Mouse (Mus musculus): ENCODE data around the gene Snrnp25. TPM values are rescaled to one million over a fixed set of nuclear protein-coding genes. Genes with fewer than 3 reads are reported as not detected.

The Snrnp25 gene
- total and polyA plus RNA-seq, 3 experiments = 130 to 158 TPM; not detected in 1

- Histone ChIP-seq H3K27me3 (ENCODE audit: control insufficient read depth in 1 of 2, insufficient read depth in 2 of 2, low read length in 2 of 2) (no peaks in the 10 kb centered on the region), H3K9ac (ENCODE audit: control insufficient read depth, low read depth, low read length, poor library complexity, severe bottlenecking) (no peak overlapping the region), H3K4me3 (ENCODE audit: control insufficient read depth in 1 of 2, insufficient read depth in 1 of 2, low read depth in 2 of 2, low read length in 2 of 2) (no peak overlapping the region), H3K27ac (ENCODE audit: control insufficient read depth, low read depth, low read length) (no peak overlapping the region), H3K9me3 (replicated peaks; ENCODE audit: insufficient read depth, low read length) (no peaks in the 10 kb centered on the region), H3K4me1 (ENCODE audit: control insufficient read depth in 1 of 2, insufficient read depth in 2 of 2, low read length in 2 of 2) (peaks cover 27 to 44% of the 10 kb centered on the region in 2 experiments), H3K36me3 (ENCODE audit: control insufficient read depth in 1 of 2, insufficient read depth in 2 of 2, low read length in 2 of 2) (peaks cover 0 to 40% of the 10 kb centered on the region in 2 experiments; a peak in 2 of 4 replicates), H3K79me2 (ENCODE audit: control insufficient read depth, insufficient read depth, low read length, poor library complexity) (no peaks in the 10 kb centered on the region)
- TF ChIP-seq UBTF (IDR thresholded peaks at IDR 0.05; ENCODE audit: borderline replicate concordance, insufficient read depth, low read depth, low read length) (no peak), KAT2A (conservative IDR thresholded peaks at IDR 0.05; ENCODE audit: low read depth, low read length) (no peak)
- DNase-seq (ENCODE audit: low read depth, low spot score) = no peak
These were observed 38.8 kb downstream of the Snrnp25 start for GRCm38 (mm10) chr11:32244064-32244463.

GRCm38 (mm10) chr11:32244617-32245016, 39.4 kb downstream of the Snrnp25 start:
- peak overlapping the region; percentile 40 for H3K9ac ChIP-seq (ENCODE audit: control insufficient read depth, low read depth, low read length, poor library complexity, severe bottlenecking)
- no peak for TF ChIP-seq TAL1 (IDR thresholded peaks at IDR 0.05; ENCODE audit: low read length)
- TF ChIP-seq UBTF (IDR thresholded peaks at IDR 0.05; ENCODE audit: borderline replicate concordance, insufficient read depth, low read depth, low read length) = no peak
- no peak for TF ChIP-seq ZNF384 (IDR thresholded peaks at IDR 0.05; ENCODE audit: low read depth, low read length)
- no peak for TF ChIP-seq ELF1 (IDR thresholded peaks at IDR 0.05; ENCODE audit: low read depth, low read length)
- no peak for TF ChIP-seq CTCF (IDR thresholded peaks at IDR 0.05 in 2 of 3, conservative IDR thresholded peaks at IDR 0.05 in 1 of 3; ENCODE audit: control insufficient read depth in 1 of 3, insufficient read depth in 1 of 3, low read depth in 2 of 3, low read length in 3 of 3, poor library complexity in 1 of 3, severe bottlenecking in 1 of 3)
- TF ChIP-seq MYC (IDR thresholded peaks at IDR 0.05; ENCODE audit: low read depth, low read length) = 0 out of 2 replicates have a peak, but pooled peaks have one; percentile 49
- no peak for TF ChIP-seq RAD21 (IDR thresholded peaks at IDR 0.05; ENCODE audit: low read depth, low read length)
- TF ChIP-seq EP300 (IDR thresholded peaks at IDR 0.05; ENCODE audit: low read depth in 1 of 2, low read length in 2 of 2) = peak in 1 of 2 experiments; percentile 10; a peak in 1 of 4 replicates
- 0 out of 2 replicates have a peak, but pooled peaks have one; percentile 14 for TF ChIP-seq TCF12 (IDR thresholded peaks at IDR 0.05; ENCODE audit: low read depth, low read length)
- TF ChIP-seq MAX (IDR thresholded peaks at IDR 0.05; ENCODE audit: low read length) = peak; percentile 45; the same call in 1 of the 2 replicates
- no peak for DNase-seq (ENCODE audit: low read depth, low spot score)
- no peaks in the 10 kb centered on the region for H3K9me3 ChIP-seq (replicated peaks; ENCODE audit: insufficient read depth, low read length)
- H3K27ac ChIP-seq (ENCODE audit: control insufficient read depth, low read depth, low read length) = peak overlapping the region; percentile 92
- H3K4me1 ChIP-seq (ENCODE audit: control insufficient read depth in 1 of 2, insufficient read depth in 2 of 2, low read length in 2 of 2) = peaks cover 27 to 47% of the 10 kb centered on the region in 2 experiments
- H3K79me2 ChIP-seq (ENCODE audit: control insufficient read depth, insufficient read depth, low read length, poor library complexity) = no peaks in the 10 kb centered on the region
- no peaks in the 10 kb centered on the region for H3K27me3 ChIP-seq (ENCODE audit: control insufficient read depth in 1 of 2, insufficient read depth in 2 of 2, low read length in 2 of 2)
- H3K36me3 ChIP-seq (ENCODE audit: control insufficient read depth in 1 of 2, insufficient read depth in 2 of 2, low read length in 2 of 2) = peaks cover 0 to 45% of the 10 kb centered on the region in 2 experiments; a peak in 2 of 4 replicates
- no peak overlapping the region for H3K4me3 ChIP-seq (ENCODE audit: control insufficient read depth in 1 of 2, insufficient read depth in 1 of 2, low read depth in 2 of 2, low read length in 2 of 2)

- 0 out of 4 replicates have a peak overlapping the region, but pooled peaks of 1 of the 2 experiments have one; percentile 2 for H3K4me3 ChIP-seq (ENCODE audit: control insufficient read depth in 1 of 2, insufficient read depth in 1 of 2, low read depth in 2 of 2, low read length in 2 of 2)
- DNase-seq (ENCODE audit: low read depth, low spot score) = peak; percentile 95
- peak overlapping the region; percentile 92 for H3K27ac ChIP-seq (ENCODE audit: control insufficient read depth, low read depth, low read length)
- H3K79me2 ChIP-seq (ENCODE audit: control insufficient read depth, insufficient read depth, low read length, poor library complexity) = no peaks in the 10 kb centered on the region
- peak overlapping the region; percentile 40 for H3K9ac ChIP-seq (ENCODE audit: control insufficient read depth, low read depth, low read length, poor library complexity, severe bottlenecking)
- no peaks in the 10 kb centered on the region for H3K27me3 ChIP-seq (ENCODE audit: control insufficient read depth in 1 of 2, insufficient read depth in 2 of 2, low read length in 2 of 2)
- peaks cover 32 to 57% of the 10 kb centered on the region in 2 experiments for H3K4me1 ChIP-seq (ENCODE audit: control insufficient read depth in 1 of 2, insufficient read depth in 2 of 2, low read length in 2 of 2)
- no peaks in the 10 kb centered on the region for H3K9me3 ChIP-seq (replicated peaks; ENCODE audit: insufficient read depth, low read length)
- peaks cover 0 to 55% of the 10 kb centered on the region in 2 experiments; a peak in 2 of 4 replicates for H3K36me3 ChIP-seq (ENCODE audit: control insufficient read depth in 1 of 2, insufficient read depth in 2 of 2, low read length in 2 of 2)
- no peak for TF ChIP-seq TBP (IDR thresholded peaks at IDR 0.05; ENCODE audit: low read depth, low read length)
- peak; percentile 42 for TF ChIP-seq MXI1 (IDR thresholded peaks at IDR 0.05; ENCODE audit: low read depth, low read length)
- TF ChIP-seq HCFC1 (IDR thresholded peaks at IDR 0.05; ENCODE audit: low read depth, low read length) = peak; percentile 40; the same call in 1 of the 2 replicates
- no peak for TF ChIP-seq RAD21 (IDR thresholded peaks at IDR 0.05; ENCODE audit: low read depth, low read length)
- TF ChIP-seq ZC3H11A (IDR thresholded peaks at IDR 0.05; ENCODE audit: low read depth, low read length) = no peak
- TF ChIP-seq TAL1 (IDR thresholded peaks at IDR 0.05; ENCODE audit: low read length) = peak; percentile 100
- no peak for TF ChIP-seq NRF1 (IDR thresholded peaks at IDR 0.05; ENCODE audit: insufficient read depth, low read depth, low read length, poor library complexity, severe bottlenecking)
- TF ChIP-seq JUND (IDR thresholded peaks at IDR 0.05; ENCODE audit: low read depth, low read length) = peak; percentile 83; the same call in 1 of the 2 replicates
- TF ChIP-seq MYB (IDR thresholded peaks at IDR 0.05; ENCODE audit: low read depth, low read length) = peak; percentile 66; the same call in 1 of the 2 replicates
- TF ChIP-seq EP300 (IDR thresholded peaks at IDR 0.05; ENCODE audit: low read depth in 1 of 2, low read length in 2 of 2) = peak; percentile 100
- no peak for TF ChIP-seq E2F4 (IDR thresholded peaks at IDR 0.05; ENCODE audit: borderline replicate concordance, low read depth, low read length)
- no peak for TF ChIP-seq NELFE (IDR thresholded peaks at IDR 0.05; ENCODE audit: low read depth, low read length)
- TF ChIP-seq ELF1 (IDR thresholded peaks at IDR 0.05; ENCODE audit: low read depth, low read length) = peak; percentile 46; the same call in 1 of the 2 replicates
- TF ChIP-seq MYC (IDR thresholded peaks at IDR 0.05; ENCODE audit: low read depth, low read length) = no peak; the same call in none of the 2 replicates
- TF ChIP-seq POLR2AphosphoS5 (IDR thresholded peaks at IDR 0.05; ENCODE audit: borderline replicate concordance, low read depth, low read length) = no peak; the same call in 1 of the 2 replicates
- no peak for TF ChIP-seq CHD1 (IDR thresholded peaks at IDR 0.05; ENCODE audit: low read depth, low read length)
- TF ChIP-seq CHD2 (IDR thresholded peaks at IDR 0.05; ENCODE audit: low read length) = peak; percentile 40; the same call in 1 of the 2 replicates
These were observed 40.4 kb downstream of the Snrnp25 start for GRCm38 (mm10) chr11:32245614-32246013.
